Mouse (Mus musculus) intestine, embryonic 15.5 days (tissue): ENCODE data around the gene Twist2. TPM values are rescaled to one million over a fixed set of nuclear protein-coding genes. Genes with fewer than 3 reads are reported as not detected.

Experiments used
- ATAC-seq: fragments of 200-750 bp; cut with Nextera tagmentation; 2 replicates; pipeline ENCODE4 v1.8.0; 2017; ENCODE audit warnings: moderate TSS enrichment, moderate library complexity
- H3K27ac ChIP-seq: fragments of 300-500 bp; sonication (generic); 2 replicates; pipeline ENCODE4 v1.5.1; 2015; ENCODE audit warnings: mild to moderate bottlenecking, inconsistent platforms
- H3K27me3 ChIP-seq: fragments of 300-500 bp; sonication (generic); replicated peaks from 2 replicates; pipeline ENCODE4 v1.6.1; 2015; ENCODE audit warnings: inconsistent platforms
- H3K36me3 ChIP-seq: fragments of 300-500 bp; sonication (generic); 2 replicates; pipeline ENCODE4 v1.6.1; 2015; ENCODE audit warnings: inconsistent platforms
- H3K4me1 ChIP-seq: fragments of 300-500 bp; sonication (generic); replicated peaks from 2 replicates; pipeline ENCODE4 v1.6.1; 2015; ENCODE audit warnings: inconsistent platforms
- H3K4me2 ChIP-seq: fragments of 300-500 bp; sonication (generic); replicated peaks from 2 replicates; pipeline ENCODE4 v1.6.1; 2015; ENCODE audit warnings: mild to moderate bottlenecking, inconsistent platforms
- H3K4me3 ChIP-seq: fragments of 300-500 bp; sonication (generic); replicated peaks from 2 replicates; pipeline ENCODE4 v1.5.1; 2015; ENCODE audit warnings: inconsistent platforms
- H3K9ac ChIP-seq: fragments of 300-500 bp; sonication (generic); 2 replicates; pipeline ENCODE4 v1.6.1; 2015; ENCODE audit warnings: inconsistent platforms
- H3K9me3 ChIP-seq: fragments of 300-500 bp; sonication (generic); 2 replicates; pipeline ENCODE4 v1.6.1; 2016; ENCODE audit warnings: inconsistent platforms
- WGBS: fragments of 180-500 bp; shearing (Covaris S2); methylation state at CpG from one replicate; pipeline ENCODE4 v1.1.7; 2015; 5-methylcytosine and 5-hydroxymethylcytosine counted together
- polyA plus RNA-seq: library from polyadenylated mRNA; unstranded; fragments of >200 nt; fragmentation: Nextera tagmentation; extraction: Ambion mirVana; gene quantifications from 2 replicates; pipeline ENCODE4 v1.2.1, GENCODE M21; 2015

Twist2 gene
- polyA plus RNA-seq, 1 experiment from 2014 or later: 5.8 TPM

- Histone ChIP-seq H3K4me2 (no peak overlapping the region), H3K27ac (no peak overlapping the region), H3K36me3 (no peaks in the 10 kb centered on the region), H3K9ac (no peak overlapping the region), H3K9me3 (no peaks in the 10 kb centered on the region), H3K27me3 (no peaks in the 10 kb centered on the region), H3K4me3 (no peak overlapping the region), H3K4me1 (no peaks in the 10 kb centered on the region)
- 77% methylated on average over 11 of the region's 11 CpGs for WGBS
- peak; percentile 82 for ATAC-seq
Measured at GRCm38 (mm10) chr1:91893598-91893997, 92.3 kb downstream of the Twist2 start.

- no peaks in the 10 kb centered on the region for H3K4me1 ChIP-seq
- no peaks in the 10 kb centered on the region for H3K27me3 ChIP-seq
- no peak overlapping the region for H3K4me3 ChIP-seq
- no peak for ATAC-seq
- no peaks in the 10 kb centered on the region for H3K9me3 ChIP-seq
- H3K36me3 ChIP-seq: no peaks in the 10 kb centered on the region
- no peak overlapping the region for H3K4me2 ChIP-seq
- no peak overlapping the region for H3K9ac ChIP-seq
- H3K27ac ChIP-seq: no peak overlapping the region
- 84% methylated on average over 5 of the region's 5 CpGs for WGBS
Measured at GRCm38 (mm10) chr1:91894286-91894685, 93.0 kb downstream of the Twist2 start.

GRCm38 (mm10) chr1:91897078-91897477, 95.8 kb downstream of the Twist2 start:
- Histone ChIP-seq H3K27ac (no peak overlapping the region), H3K4me1 (no peaks in the 10 kb centered on the region), H3K36me3 (no peaks in the 10 kb centered on the region), H3K9ac (no peak overlapping the region), H3K4me3 (no peak overlapping the region), H3K9me3 (no peaks in the 10 kb centered on the region), H3K27me3 (no peaks in the 10 kb centered on the region), H3K4me2 (no peak overlapping the region)
- WGBS: 90% methylated on average over 2 of the region's 2 CpGs
- no peak for ATAC-seq
